Mouse (Mus musculus): ENCODE data around the gene Slc4a2.

Gene Slc4a2

DNA sequence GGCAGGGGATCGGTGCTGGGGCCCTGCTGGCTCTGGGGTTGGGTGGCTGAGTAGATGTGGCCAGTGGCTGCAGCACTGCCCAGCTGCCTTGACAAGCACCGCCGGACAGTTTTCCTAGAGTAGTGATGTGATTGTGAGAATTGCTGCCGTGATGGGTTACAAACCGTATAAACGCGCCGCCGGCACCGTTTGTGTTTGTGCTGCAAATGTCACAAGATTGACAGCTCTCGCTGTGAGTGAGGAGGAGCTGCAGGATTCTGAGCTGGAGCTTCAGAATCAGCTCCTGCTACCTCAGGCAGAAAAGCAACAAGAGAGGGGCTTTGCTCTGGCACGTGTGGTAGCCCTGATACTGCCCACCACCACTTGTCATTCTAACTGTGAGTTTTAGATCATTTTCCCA, 43.1 kb downstream of the Slc4a2 start:
- DNase-seq (ENCODE audit: low spot score in 2 of 2) = no peak

DNA sequence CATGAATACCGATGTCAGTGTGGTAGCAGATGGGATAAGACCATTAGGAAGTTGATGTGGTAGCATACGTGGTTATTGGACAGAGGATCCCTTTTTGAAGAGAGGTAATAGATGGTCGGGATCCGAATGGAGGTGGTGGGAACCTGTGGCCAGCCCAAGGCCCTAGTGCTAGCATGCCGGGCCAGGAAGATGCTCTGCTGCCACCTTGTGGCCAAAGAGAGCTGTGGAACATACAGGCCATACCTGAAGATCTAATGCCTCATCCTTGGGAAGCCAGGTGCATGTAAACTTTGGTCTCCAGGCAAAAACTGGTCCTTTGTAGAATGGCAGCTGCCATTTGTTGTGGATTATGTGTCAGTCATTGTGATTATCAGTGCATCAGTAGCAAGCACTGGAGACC, 47.0 kb downstream of the Slc4a2 start:
- DNase-seq (ENCODE audit: low spot score in 2 of 2) = peak in 1 of 2 experiments; percentile 53

DNA sequence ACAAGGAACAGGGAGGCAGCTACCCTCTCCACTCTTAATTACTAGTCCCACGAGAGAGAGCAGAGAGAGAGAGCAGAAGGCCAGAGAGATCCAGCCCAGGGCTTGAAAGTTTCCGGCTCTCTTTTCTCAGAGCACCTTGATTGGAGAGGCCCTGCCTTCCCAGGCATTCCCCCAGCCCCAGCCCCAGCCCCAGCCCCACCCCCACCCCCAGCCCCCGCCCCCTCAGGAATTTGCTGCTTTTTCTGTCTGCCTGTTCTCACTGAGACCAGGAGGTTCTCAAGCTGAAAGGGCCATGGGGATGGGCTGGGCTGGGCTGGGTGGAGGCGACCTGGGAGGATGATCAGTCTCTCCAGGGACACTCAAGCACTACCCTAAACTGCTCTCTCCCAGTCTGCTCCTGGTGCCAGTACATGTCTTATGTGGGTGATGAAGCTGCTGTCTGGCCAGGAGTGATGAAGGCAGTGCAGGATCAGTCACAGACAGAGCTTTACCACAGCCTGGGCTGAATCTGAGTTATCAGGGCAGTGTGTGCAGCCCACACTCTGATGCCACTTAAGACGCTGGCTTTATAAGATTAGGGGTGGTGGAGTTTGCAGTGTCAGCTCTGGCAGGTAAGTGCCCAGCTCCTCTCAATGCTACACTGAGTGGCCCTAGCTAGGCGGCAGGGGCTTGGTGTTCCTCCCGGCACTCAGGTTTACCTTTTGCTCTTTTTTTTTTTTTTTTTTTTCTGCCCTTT, 49.4 kb downstream of the Slc4a2 start:
- DNase-seq (ENCODE audit: low spot score in 2 of 2) = no peak

DNA sequence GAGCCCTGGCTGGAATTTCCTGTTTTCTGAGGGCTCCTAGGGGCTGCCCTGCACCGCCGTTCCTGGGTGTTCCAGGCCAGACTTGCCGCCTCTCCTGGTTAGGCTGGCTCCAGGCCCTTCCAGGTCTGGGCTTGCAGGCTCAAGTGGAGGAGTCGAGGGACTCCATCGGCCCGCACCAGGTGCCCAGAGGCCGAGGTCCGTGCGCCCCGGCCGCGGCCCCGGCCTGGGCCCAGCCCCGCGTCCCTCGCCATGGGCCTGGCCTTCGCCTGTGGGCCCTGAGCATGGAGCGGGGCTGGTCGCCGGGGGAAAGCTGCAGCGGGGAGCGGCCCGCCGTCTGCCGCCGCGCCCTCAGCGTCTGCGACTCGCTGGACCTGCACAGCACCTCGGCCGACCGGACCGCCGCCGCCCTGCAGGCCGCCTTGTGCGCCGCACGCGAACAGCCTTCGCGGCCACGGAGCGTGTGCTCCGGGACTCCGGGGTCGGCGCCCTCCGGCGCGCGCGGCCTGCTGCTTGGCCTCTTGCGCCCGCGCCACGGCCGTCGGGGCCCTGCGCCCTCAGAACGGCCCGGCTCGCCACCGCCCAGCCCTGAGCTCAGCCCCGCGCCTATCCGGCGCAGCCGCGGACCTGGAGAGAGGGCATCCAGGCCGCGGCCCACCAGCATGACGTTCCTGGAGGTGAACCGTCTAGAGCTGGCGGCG, 50.5 kb downstream of the Slc4a2 start:
- no peak for DNase-seq (ENCODE audit: low spot score in 2 of 2)

DNA sequence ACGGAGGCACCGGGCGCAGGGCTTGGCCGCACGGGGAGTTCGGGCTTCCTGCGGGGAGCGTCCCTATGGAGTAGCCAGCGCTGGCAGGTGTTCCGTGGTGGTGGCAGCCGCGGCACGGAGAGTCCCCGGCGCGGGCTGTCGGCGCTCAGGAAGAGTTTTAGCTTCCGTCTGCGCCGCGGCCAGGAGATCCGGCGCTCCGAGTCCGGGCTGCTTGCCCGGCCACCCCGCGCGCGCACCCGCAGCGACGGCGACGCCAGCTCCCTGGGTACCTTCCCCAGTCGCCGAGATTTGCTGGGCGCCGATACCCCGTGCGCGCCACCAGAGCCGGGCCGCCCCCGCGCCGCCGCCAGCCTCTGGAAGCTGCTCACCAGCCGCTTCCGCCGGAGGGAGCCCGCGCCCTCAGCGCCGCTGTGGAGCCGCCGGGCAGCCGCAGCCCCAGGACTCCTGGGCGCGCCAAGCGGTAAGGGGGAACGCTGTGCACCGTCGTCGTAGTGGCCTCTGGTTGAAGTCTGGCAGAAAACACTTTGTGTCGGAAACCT, 51.2 kb downstream of the Slc4a2 start:
- peak in 1 of 2 experiments; percentile 56 for DNase-seq (ENCODE audit: low spot score in 2 of 2)

DNA sequence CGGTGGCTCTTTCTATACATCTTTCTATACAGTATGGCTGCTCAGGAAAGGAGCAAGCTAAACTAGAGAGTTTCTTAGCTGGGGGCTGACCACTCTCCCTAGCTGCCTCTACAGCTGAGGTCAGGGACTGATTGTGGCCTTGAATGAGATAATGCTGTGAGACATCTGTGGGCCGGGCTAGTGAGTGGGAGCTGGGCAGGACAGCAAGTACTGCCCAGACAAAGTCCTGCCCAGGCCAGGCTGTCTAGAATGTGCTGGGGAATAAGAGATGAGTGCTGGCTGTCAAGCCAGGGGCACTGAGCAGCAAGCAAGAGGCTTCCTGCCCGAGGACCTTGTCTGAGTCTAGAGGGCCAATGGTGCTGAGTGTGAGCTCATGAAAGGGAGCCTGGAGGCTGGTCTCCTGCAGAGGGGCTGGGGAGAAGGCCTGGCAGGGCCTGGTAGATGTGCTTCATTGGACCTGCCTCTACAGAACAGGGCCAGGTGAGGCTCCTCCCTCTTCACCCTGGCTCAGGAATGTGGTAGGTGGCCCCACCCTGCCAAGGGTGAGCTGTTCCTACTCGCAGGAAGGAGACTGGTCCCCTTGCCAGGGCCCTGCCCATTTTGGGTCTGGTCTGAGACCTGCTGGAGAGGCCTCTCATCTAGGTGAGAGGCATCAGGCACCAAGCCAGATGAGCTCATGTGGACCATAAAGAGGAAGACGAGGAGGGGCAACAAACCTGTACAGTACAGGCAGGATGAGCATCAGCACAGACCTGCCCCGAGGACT, 52.0 kb downstream of the Slc4a2 start:
- no peak for DNase-seq (ENCODE audit: low spot score in 2 of 2)

DNA sequence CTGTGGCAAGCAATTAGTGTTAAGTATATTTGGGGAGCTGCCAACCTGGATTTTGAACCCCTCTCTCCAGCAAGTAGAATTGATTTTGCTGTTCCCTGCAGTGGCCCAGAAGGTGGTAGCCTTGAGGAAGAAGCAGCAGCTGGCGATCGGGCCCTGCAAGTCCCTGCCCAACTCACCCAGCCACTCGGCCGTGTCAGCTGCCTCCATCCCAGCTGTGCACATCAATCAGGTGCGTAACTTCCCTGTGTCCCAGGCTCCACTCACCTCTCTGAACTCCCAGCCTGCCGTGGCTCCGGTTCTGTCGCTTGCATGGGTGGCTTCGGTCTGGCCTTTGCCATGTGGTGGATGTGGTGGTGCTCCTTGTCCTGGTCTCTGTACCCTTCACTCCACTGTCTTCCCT, 54.3 kb downstream of the Slc4a2 start:
- DNase-seq (ENCODE audit: low spot score in 2 of 2) = no peak

DNA sequence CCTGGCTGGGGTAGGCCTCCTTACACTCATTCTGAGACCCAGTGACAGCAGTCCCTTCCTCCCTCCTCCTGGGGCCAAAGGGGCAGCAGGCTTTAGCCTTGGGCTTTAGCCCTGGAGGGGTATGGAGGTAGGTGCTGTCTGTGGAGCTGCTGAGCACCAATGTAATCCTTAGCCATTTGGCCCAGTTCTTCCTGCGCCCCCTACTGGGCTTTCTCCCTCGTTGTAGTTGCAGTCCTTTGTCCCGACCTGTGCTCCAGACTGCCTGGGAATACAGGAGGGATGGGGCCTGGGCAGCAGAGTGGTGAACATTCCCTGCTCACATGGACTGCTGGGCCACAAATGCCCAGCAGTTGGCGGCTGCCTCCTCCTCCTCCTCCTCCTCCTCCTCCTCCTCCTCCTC, 58.0 kb downstream of the Slc4a2 start:
- DNase-seq (ENCODE audit: low spot score in 2 of 2) = peak in 1 of 2 experiments; percentile 55

DNA sequence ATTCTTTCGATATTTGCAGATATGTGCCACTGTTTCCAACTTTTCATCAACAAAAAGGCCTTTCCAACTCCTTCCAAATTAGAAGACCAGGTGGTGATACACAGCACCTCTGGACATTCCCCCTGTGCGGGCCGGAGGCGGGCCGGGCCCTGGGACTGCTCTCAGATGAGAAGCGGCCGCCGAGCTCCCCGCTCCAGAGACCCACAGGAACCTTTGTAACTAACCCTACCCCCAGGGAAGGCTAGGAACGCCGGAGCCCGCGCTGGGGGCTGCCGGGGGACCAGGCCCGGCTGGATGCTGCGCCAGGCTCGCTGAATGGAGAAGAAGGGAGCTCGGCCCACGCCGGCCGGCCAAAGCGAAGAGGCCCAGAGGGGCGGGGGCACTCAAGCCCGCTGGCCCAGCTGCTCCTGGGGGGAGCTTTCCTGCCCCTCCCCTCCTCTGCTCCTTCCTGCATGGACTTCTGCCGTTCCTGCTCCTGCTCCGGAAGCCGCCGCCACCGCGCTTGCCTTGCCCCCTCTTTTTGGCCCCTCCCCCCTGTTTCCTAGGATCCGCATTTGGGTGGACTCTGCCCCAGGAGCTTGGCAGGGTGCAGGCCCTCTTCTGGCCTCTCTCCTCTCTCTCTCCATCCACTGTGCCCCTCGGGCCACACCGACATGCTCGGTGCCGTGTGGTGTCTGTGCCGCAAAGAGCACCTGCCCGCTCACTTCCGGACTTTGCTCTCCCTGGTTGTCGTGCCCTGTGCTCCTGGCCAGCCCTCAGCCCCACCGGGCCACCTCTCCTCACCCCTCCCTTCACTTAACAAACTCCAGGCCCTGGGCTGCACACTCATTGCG, 58.8 kb downstream of the Slc4a2 start:
- DNase-seq (ENCODE audit: low spot score in 2 of 2) = no peak

DNA sequence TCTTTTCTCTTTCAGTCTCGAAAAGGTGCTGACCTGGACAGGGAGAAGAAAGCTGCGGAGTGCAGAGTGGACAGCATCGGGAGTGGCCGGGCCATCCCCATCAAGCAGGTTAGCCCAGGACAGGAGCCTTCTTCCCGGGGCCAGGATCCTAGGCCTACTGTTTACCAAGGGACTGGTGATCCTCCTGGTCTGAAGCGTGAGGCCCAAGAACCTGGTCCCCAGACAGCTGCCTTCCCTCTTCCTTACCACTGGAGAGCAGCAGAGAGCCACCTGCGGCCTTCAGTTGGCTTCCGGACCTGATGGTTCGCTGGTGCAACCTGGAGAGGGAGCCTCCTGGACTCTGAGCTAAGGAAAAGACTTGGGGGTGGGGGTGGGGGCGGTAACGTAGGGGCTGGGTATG, 59.7 kb downstream of the Slc4a2 start:
- peak; percentile 51 to 56 for DNase-seq (ENCODE audit: low spot score in 2 of 2)

DNA sequence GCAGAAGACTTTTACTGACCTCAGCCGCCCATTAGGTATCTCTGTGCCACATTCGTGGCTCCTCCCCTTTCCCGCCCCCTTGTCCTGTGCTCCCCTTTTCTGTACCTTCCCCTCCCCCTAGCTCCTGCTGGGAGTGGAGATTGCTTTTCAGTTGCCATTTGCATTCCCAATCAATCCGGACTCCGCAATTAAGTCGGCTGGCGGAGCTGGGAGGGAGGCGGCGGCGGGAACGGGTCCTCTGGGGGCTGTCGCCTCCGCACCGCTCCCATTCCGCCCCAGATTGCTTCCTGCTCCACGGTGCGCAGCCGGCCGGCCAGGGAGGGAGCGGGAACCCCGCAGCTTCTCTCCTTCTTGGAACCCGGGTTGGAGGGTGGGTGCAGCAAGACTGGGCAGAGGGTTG, 61.3 kb downstream of the Slc4a2 start:
- DNase-seq (ENCODE audit: low spot score in 2 of 2) = no peak

DNA sequence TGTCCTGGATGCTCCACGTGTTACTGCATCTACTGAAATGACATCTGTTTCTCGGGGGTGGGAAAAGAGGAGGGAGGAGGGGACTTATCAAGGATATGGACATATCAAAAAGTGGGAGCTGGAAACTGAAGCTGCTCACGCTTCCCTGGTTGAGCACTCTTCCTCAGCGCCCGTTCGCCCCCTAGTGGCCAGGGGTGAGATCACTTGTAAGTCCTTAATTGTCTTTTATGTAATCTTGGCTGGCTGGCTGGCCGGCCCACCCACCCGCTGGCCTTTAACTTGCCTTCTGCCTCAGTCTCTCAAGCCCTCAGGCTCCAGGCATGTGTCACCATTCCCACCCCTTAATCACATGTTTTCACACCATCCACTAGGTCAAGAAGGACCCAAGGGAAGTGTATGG, 62.5 kb downstream of the Slc4a2 start:
- DNase-seq (ENCODE audit: low spot score in 2 of 2) = peak; percentile 71 to 87

DNA sequence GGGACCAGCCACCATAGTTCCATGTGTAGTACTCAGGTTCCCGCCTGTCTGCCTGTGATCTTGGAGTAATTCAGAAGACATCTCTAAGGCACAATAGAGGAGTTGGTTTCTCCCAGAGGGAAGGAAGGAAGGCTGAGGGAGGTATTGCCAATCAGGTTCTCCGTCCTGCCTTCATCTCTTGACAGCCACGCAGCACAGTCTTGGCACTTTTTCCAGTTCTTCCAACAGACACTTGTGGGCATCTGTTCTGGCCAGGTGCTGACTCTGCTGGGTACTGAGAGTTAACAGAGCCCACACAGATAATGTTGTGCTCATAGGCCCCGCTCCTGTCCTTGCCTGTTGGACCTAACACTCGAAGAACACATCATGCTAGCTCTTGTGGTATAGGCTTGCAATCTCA, 63.1 kb downstream of the Slc4a2 start:
- DNase-seq (ENCODE audit: low spot score in 2 of 2) = no peak

DNA sequence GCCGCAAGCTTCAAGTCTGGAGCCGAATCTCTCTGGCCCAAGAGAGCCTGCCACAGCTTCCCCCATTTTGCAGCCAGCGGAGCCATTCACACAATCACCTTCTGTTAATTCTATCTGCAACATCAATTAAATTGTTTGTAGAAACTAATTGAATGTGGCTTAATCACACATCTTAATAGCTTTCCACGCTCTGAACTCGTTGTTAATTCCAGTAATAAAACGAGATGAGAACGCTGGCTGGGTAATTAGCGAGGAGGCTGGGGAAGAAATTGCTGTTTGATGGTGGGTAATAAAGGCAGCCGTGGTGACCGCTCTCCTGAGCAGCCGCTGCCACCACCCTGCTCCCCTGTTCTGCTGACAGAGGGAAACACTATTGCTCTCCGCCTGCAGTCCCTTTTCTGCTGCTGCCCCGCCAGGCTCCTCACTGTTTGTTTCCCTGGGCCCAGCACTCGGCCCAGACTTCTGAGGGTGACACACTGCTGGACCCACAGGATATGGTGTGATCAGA, 66.8 kb downstream of the Slc4a2 start:
- DNase-seq (ENCODE audit: low spot score in 2 of 2) = no peak

Data from frontal cortex, postnatal 14 days (tissue).